Mouse (Mus musculus) liver, embryonic 14.5 days (tissue): Measurements from ENCODE around the gene Wdr76.

Experiments used
- CTCF ChIP-seq: IDR thresholded peaks from 2 replicates; pipeline ENCODE4 v1.5.1; 2016; ENCODE audit warnings: antibody characterized with exemption, low read depth, control low read depth
- EP300 ChIP-seq: IDR thresholded peaks from 2 replicates; pipeline ENCODE4 v1.6.1; 2016; ENCODE audit warnings: antibody characterized with exemption, low read depth

- no peak for TF ChIP-seq CTCF
- no peak for TF ChIP-seq EP300
Observed at GRCm38 (mm10) chr2:121511401-121511800, 4.9 kb downstream of the Wdr76 start.
